Mouse (Mus musculus) forebrain, embryonic 13.5 days (tissue): ENCODE results near the gene Gm20388. TPM values are rescaled to one million over a fixed set of nuclear protein-coding genes. Genes with fewer than 3 reads are reported as not detected.
A peak's percentile ranks its signal among the peaks of the same experiment; 100 is the strongest.

Experiments used
- ATAC-seq: fragments of 200-750 bp; cut with Nextera tagmentation; 2 replicates; pipeline ENCODE4 v1.8.0; 2017
- H3K27ac ChIP-seq: fragments of 300-500 bp; sonication (generic); 2 replicates; pipeline ENCODE4 v1.5.1; 2015; ENCODE audit warnings: inconsistent platforms, mild to moderate bottlenecking, moderate library complexity
- H3K27me3 ChIP-seq: fragments of 300-500 bp; sonication (generic); 2 replicates; pipeline ENCODE4 v1.6.1; 2015; ENCODE audit warnings: mild to moderate bottlenecking, inconsistent platforms
- H3K36me3 ChIP-seq: fragments of 300-500 bp; sonication (generic); 2 replicates; pipeline ENCODE4 v1.6.1; 2015; ENCODE audit warnings: mild to moderate bottlenecking, inconsistent platforms; ENCODE audit not compliant: poor library complexity, severe bottlenecking
- H3K4me1 ChIP-seq: fragments of 300-500 bp; sonication (generic); 2 replicates; pipeline ENCODE4 v1.6.1; 2015; ENCODE audit warnings: inconsistent platforms
- H3K4me2 ChIP-seq: fragments of 300-500 bp; sonication (generic); 2 replicates; pipeline ENCODE4 v1.6.1; 2015; ENCODE audit warnings: inconsistent platforms, mild to moderate bottlenecking, moderate library complexity
- H3K4me3 ChIP-seq: fragments of 300-500 bp; sonication (generic); 2 replicates; pipeline ENCODE4 v1.5.1; 2015; ENCODE audit warnings: mild to moderate bottlenecking, inconsistent platforms
- H3K9ac ChIP-seq: fragments of 300-500 bp; sonication (generic); 2 replicates; pipeline ENCODE4 v1.6.1; 2015; ENCODE audit warnings: mild to moderate bottlenecking, inconsistent platforms
- H3K9me3 ChIP-seq: fragments of 300-500 bp; sonication (generic); replicated peaks from 2 replicates; pipeline ENCODE4 v1.6.1; 2016; ENCODE audit warnings: inconsistent platforms
- WGBS: fragments of 180-500 bp; shearing (Covaris S2); methylation state at CpG from one replicate; pipeline ENCODE4 v1.1.7; 2015; 5-methylcytosine and 5-hydroxymethylcytosine counted together
- polyA plus RNA-seq: library from polyadenylated mRNA; unstranded; fragments of >200 nt; fragmentation: Nextera tagmentation; extraction: Ambion mirVana; gene quantifications from 2 replicates; pipeline ENCODE4 v1.2.1, GENCODE M21; 2015

Gm20388 gene
- polyA plus RNA-seq, 1 experiment from 2014 or later, result 5.6 TPM

DNA sequence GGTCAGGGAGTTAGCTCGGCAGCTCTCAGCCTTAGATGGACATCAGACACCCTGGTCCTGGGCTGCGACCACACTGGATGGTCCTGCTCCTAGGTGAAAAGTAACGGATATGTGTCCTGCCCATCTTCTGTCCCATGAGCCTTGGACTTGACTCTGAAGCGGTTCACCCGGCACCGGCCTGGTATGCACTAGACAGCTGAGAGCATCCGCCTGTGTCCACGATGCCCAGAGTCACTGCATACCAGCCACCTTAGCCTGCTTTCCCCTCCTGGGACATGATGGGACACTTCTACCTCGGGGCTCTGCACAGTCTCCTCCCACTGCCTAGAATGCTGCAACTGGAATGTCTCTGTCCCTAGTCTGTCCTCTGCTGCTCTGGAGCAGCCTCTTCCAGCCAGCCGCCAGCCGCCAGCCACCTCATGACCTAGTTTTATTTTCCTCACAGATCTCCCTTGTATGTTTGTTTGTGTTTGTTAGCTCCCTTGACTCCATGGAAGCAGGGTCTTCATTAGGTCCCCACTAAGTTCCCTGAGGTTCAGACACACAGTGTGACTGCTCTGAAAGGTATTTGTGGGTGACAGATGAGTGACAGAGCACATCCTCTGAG, 128.8 kb downstream of the Gm20388 start:
- no peak overlapping the region for H3K27ac ChIP-seq
- H3K9ac ChIP-seq, result no peak overlapping the region
- ATAC-seq, result no peak
- 89% methylated on average over 11 of the region's 11 CpGs for WGBS
- no peaks in the 10 kb centered on the region for H3K36me3 ChIP-seq
- H3K4me2 ChIP-seq, result no peak overlapping the region
- H3K27me3 ChIP-seq, result no peaks in the 10 kb centered on the region
- no peaks in the 10 kb centered on the region for H3K9me3 ChIP-seq
- H3K4me1 ChIP-seq, result no peaks in the 10 kb centered on the region
- H3K4me3 ChIP-seq, result no peak overlapping the region

DNA sequence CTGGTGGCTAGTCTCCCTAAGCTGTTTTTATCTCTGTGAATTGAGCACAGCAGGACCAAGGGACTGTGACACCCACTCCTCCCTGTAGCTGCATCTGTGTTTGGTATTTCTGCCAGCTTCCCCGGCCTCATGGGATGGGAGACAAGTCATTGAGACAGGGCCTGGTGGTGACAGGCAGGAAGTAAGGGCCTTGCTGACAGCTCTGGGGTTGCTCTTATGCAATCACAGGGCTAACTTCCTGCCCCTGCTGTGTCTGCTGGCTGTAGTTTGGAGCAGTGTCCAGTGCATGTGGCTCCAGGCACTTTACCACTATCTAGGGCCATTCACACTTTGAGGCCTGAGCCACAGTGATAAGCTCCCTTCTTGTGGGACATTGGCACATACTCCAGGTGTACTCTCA, 130.2 kb downstream of the Gm20388 start:
- no peaks in the 10 kb centered on the region for H3K27me3 ChIP-seq
- ATAC-seq, result no peak
- H3K36me3 ChIP-seq, result no peaks in the 10 kb centered on the region
- WGBS, result 78% methylated on average over 1 of the region's 1 CpGs
- no peaks in the 10 kb centered on the region for H3K9me3 ChIP-seq
- no peak overlapping the region for H3K27ac ChIP-seq
- no peak overlapping the region for H3K4me3 ChIP-seq
- no peaks in the 10 kb centered on the region for H3K4me1 ChIP-seq
- H3K9ac ChIP-seq, result no peak overlapping the region
- no peak overlapping the region for H3K4me2 ChIP-seq

DNA sequence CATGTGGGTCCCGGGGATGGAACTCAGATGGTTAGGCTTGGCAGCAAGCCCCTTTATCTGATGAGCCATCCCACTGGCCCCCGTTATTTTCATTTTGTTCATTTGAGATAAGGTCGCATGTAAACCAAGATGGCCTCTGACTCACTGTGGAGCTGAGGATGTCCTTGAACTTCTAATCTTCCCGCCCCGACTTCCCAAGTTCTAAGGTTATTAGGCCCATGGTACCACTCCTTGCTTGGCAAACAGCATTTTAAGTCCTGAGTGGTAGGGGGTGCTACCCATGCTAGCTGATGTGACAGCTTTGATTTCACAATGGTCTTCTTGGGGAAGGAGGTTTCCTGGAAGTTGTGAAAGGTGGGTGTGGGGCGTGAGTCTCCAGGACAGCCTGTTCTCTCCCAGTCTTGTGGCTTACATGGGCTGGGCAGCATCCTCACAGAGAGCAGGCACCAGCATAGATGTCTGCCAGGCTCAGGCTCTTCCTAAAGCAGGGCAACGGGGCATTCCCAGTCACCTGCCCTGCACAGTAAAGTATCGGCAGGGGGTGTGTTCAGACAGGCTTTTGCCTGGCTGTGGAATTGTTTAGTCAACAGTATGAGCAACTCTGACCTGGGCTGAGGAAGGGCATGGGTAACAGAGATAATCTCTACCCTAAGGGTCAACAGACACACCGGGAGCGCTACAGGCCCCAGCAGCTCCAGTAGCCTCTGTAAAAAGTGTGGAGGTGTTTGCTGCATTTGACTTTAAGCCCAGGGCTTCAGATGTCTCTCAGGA, 132.1 kb downstream of the Gm20388 start:
- no peaks in the 10 kb centered on the region for H3K9me3 ChIP-seq
- no peak overlapping the region for H3K9ac ChIP-seq
- no peaks in the 10 kb centered on the region for H3K27me3 ChIP-seq
- WGBS, result 77% methylated on average over 10 of the region's 10 CpGs
- no peaks in the 10 kb centered on the region for H3K4me1 ChIP-seq
- H3K36me3 ChIP-seq, result no peaks in the 10 kb centered on the region
- no peak for ATAC-seq
- H3K27ac ChIP-seq, result no peak overlapping the region
- H3K4me2 ChIP-seq, result no peak overlapping the region
- no peak overlapping the region for H3K4me3 ChIP-seq

DNA sequence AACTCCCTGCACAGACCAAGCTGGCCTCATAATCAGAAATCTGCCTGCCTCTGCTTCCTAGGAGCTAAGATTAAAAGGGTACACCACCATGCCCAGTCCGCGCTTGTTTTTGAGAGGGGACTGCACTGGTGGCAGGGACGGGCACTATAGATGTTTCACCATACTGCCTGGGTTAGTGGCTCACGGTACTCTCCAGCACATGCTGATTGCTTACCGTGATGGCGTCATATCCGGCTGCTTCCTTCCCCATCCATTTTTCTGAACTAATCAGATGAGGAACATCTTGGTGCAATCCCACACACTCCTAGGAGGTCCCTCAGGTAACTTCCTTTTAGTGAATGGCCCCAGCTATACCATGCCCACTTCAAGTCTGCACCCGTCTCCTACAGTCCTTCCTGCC, 134.3 kb downstream of the Gm20388 start:
- 87% methylated on average over 8 of the region's 8 CpGs for WGBS
- no peaks in the 10 kb centered on the region for H3K36me3 ChIP-seq
- H3K27ac ChIP-seq, result no peak overlapping the region
- no peak overlapping the region for H3K4me3 ChIP-seq
- no peaks in the 10 kb centered on the region for H3K9me3 ChIP-seq
- ATAC-seq, result no peak
- H3K4me2 ChIP-seq, result no peak overlapping the region
- no peaks in the 10 kb centered on the region for H3K27me3 ChIP-seq
- H3K9ac ChIP-seq, result no peak overlapping the region
- H3K4me1 ChIP-seq, result no peaks in the 10 kb centered on the region

DNA sequence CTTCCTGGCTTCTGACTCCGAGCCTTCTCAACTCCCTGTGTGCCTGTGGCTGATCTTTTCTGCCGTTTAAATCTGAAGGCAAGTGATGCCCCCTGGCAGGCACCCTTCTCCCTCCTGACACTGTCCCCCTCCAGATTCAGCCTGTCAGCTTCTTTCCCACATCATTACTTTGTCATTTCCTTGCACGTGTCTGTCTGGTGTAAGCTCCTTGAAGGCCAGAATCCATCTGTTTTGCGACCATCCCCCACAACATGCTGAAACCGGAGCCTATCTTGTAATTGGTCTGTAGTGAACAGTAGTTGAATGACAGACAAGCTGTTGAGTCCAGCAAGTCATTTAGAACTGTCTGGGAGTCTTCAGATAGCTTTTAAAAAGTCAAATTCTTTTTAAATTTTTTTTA, 134.8 kb downstream of the Gm20388 start:
- no peaks in the 10 kb centered on the region for H3K36me3 ChIP-seq
- no peaks in the 10 kb centered on the region for H3K27me3 ChIP-seq
- no peak overlapping the region for H3K27ac ChIP-seq
- no peaks in the 10 kb centered on the region for H3K9me3 ChIP-seq
- no peaks in the 10 kb centered on the region for H3K4me1 ChIP-seq
- H3K9ac ChIP-seq, result no peak overlapping the region
- no peak for ATAC-seq
- WGBS, result 77% methylated on average over 5 of the region's 5 CpGs
- H3K4me3 ChIP-seq, result no peak overlapping the region
- no peak overlapping the region for H3K4me2 ChIP-seq

DNA sequence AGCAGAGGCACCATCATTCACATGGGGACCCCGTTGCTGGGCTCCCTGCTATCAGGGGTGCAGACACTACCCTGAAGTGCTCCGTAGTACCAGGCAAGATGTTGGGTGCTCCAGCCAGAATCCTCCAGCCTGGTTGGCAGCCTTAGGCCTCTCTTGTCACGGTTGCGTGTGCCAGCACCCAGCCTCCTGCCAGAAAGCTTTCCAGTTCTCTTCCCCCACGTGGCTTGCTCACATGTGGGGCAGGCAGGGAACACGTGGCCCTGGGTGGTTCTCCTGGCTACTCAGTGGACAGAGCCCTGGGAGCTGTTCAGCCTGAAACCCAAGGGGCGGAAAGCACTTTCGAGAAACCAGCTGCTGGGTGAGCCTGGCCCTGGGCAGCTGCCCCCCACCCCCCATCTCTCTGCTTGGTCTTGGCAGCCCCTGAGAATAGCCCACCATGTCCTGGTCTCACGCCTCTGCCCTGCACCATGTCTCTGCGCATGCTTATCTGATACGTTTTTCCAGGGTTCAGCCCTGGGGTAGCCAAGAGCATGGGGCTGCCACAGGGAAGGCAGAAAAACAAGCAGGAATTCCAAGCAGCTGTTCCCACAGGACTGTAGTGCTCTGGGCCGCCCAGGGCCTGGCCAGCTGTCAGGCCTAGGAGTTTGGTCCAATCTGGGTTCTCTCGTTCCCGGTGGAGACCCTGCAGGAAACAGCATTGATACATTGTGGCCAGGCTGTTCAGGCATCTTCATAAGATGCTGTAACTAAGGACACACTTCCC, 135.8 kb downstream of the Gm20388 start:
- Histone ChIP-seq H3K9ac (no peak overlapping the region), H3K27me3 (no peaks in the 10 kb centered on the region), H3K36me3 (no peaks in the 10 kb centered on the region), H3K27ac (no peak overlapping the region), H3K4me1 (no peaks in the 10 kb centered on the region), H3K9me3 (no peaks in the 10 kb centered on the region), H3K4me3 (no peak overlapping the region), H3K4me2 (no peak overlapping the region)
- peak; percentile 53; the same call in 1 of the 2 replicates for ATAC-seq
- 83% methylated on average over 14 of the region's 14 CpGs for WGBS

DNA sequence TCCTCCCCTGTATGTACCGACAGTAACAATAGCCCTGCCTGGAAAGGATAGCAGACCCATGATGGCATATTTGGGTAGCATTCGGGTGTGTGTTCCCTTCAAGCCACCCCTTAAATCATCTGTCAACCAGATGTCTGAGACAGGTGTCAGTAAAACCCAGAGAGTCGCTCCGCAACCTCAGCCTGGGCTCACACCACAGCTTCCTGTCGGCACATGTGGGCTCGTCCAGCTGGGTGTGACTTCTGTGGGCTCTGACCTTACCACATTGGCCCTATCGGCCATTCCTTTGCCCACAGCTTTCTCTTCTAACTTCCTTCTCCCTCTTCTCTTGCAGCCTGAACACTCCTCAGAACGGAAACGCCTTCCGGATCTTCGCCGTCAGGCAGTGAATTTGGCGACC, 139.3 kb downstream of the Gm20388 start:
- H3K4me2 ChIP-seq, result no peak overlapping the region
- H3K36me3 ChIP-seq, result no peaks in the 10 kb centered on the region
- no peaks in the 10 kb centered on the region for H3K27me3 ChIP-seq
- WGBS, result 92% methylated on average over 13 of the region's 13 CpGs
- H3K27ac ChIP-seq, result no peak overlapping the region
- H3K4me3 ChIP-seq, result no peak overlapping the region
- no peak overlapping the region for H3K9ac ChIP-seq
- ATAC-seq, result no peak
- H3K9me3 ChIP-seq, result no peaks in the 10 kb centered on the region
- no peaks in the 10 kb centered on the region for H3K4me1 ChIP-seq

DNA sequence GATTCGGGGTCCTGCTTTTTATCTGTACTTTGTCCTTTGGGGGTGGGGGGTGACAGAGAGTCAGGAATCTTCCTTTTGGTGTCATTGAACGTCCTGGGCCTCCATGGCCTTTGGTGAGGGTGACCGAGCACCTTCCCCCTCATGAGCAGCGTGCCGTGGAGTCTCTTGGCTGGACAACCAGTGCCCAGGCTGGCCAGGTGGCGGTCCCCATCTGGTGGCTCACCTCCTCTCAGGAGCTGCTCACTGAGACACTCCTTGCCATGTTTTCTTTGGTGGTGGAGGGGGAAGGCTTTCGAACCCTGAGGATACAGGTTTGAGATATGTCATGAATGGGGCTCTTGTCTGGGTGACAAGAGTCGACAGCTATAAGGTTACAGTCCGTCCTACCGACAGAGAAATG, 139.7 kb downstream of the Gm20388 start:
- H3K4me1 ChIP-seq, result no peaks in the 10 kb centered on the region
- H3K9me3 ChIP-seq, result no peaks in the 10 kb centered on the region
- no peak overlapping the region for H3K27ac ChIP-seq
- H3K4me2 ChIP-seq, result no peak overlapping the region
- no peak for ATAC-seq
- H3K9ac ChIP-seq, result no peak overlapping the region
- 90% methylated on average over 10 of the region's 10 CpGs for WGBS
- H3K36me3 ChIP-seq, result no peaks in the 10 kb centered on the region
- H3K4me3 ChIP-seq, result no peak overlapping the region
- no peaks in the 10 kb centered on the region for H3K27me3 ChIP-seq

DNA sequence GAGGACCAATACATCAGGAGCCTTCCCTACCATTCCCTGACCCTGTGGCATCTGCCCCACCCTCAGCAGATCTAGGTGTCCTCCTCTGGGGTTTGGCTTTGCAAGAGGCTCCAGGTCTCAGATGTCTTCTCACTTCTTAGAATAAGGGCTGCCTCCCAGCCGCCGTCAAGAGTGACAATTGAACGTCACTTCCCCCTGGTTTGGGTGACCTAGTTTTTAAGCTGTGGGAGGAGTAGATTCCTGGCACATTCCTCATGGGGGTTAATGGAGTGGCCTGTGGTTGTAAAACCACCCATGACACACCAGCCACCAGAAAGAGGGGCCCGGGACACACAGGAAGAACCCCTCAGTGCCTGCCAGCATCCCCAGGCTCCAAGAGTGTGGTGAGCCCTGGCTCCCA, 140.4 kb downstream of the Gm20388 start:
- Histone ChIP-seq H3K9ac (no peak overlapping the region), H3K27ac (no peak overlapping the region), H3K9me3 (no peaks in the 10 kb centered on the region), H3K36me3 (no peaks in the 10 kb centered on the region), H3K4me1 (no peaks in the 10 kb centered on the region), H3K4me2 (no peak overlapping the region), H3K4me3 (no peak overlapping the region), H3K27me3 (no peaks in the 10 kb centered on the region)
- WGBS, result 79% methylated on average over 4 of the region's 4 CpGs
- ATAC-seq, result no peak

DNA sequence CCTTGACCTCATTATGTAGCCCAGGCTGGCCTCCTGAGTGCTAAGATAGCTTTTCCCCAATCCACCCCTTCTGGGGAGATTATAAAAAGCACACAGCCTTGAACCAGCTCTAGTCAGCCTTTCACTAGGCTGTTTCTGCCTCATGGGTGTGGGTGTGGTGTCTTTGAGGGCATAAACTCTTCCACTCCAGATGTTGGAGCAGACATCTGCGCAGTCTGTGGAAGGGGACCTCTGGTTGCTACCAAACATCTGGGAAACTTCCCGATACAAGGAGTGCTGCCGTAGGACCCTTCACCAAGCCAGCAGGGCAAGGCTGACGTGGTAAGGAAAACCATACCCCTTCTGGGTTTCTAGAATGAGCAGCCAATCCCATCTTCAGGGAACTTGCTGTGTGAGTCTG, 141.3 kb downstream of the Gm20388 start:
- Histone ChIP-seq H3K9ac (no peak overlapping the region), H3K9me3 (no peaks in the 10 kb centered on the region), H3K36me3 (no peaks in the 10 kb centered on the region), H3K4me2 (no peak overlapping the region), H3K4me3 (no peak overlapping the region), H3K4me1 (no peaks in the 10 kb centered on the region), H3K27ac (no peak overlapping the region), H3K27me3 (no peaks in the 10 kb centered on the region)
- 94% methylated on average over 4 of the region's 4 CpGs for WGBS
- ATAC-seq, result no peak

DNA sequence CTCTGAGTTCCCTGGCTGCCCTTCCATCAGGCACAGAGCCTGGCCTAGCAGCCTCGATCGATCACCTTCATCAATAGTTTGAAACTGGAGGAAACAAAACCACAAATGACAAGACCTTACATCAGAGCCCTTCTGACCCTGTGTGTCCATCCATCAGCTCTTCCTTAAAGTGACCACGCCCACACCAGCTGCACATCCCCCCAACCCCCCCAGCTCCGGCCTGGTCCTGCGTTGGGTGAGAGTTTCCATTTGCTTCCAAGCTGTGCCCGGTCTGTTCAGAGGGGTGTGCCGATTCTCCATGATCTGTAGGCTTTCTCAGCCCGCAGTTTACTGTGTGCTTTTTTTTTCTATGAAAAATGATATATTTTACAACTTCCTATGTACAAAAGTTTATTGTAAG, 141.7 kb downstream of the Gm20388 start:
- H3K36me3 ChIP-seq, result no peaks in the 10 kb centered on the region
- no peaks in the 10 kb centered on the region for H3K27me3 ChIP-seq
- no peak overlapping the region for H3K9ac ChIP-seq
- H3K27ac ChIP-seq, result no peak overlapping the region
- no peaks in the 10 kb centered on the region for H3K9me3 ChIP-seq
- H3K4me2 ChIP-seq, result no peak overlapping the region
- no peak overlapping the region for H3K4me3 ChIP-seq
- 88% methylated on average over 8 of the region's 8 CpGs for WGBS
- no peaks in the 10 kb centered on the region for H3K4me1 ChIP-seq
- ATAC-seq, result no peak

DNA sequence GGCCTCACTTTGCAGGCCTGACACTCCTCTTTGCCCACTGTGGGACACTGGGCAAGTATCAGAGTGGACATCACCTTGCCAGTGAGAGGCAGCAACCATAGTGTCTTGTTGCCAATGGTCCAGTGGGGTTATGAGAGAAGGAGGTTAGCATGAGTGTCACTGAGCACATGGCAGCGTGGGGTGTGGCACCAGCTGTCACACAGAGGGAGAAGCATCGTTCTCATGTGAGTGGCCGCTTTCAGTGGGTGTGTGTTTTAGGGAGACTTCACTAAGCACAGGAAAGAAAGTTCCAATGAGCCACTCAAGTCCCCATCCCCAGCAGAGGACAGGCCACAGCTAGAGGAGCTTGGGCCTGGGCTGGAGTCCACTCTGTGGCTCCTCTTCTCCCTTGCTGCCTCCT, 144.2 kb downstream of the Gm20388 start:
- Histone ChIP-seq H3K9me3 (no peaks in the 10 kb centered on the region), H3K27me3 (no peaks in the 10 kb centered on the region), H3K36me3 (no peaks in the 10 kb centered on the region), H3K4me3 (no peak overlapping the region), H3K27ac (no peak overlapping the region), H3K4me2 (no peak overlapping the region), H3K4me1 (no peaks in the 10 kb centered on the region), H3K9ac (no peak overlapping the region)
- 91% methylated on average over 3 of the region's 3 CpGs for WGBS
- no peak for ATAC-seq
